Mouse (Mus musculus): Measurements from ENCODE around the gene Sytl3. TPM values are rescaled to one million over a fixed set of nuclear protein-coding genes. Genes with fewer than 3 reads are reported as not detected.
A peak's percentile ranks its signal among the peaks of the same experiment; 100 is the strongest.

The Sytl3 gene
- polyA plus RNA-seq, 1 experiment from 2014 or later, result 0.21 TPM

DNA sequence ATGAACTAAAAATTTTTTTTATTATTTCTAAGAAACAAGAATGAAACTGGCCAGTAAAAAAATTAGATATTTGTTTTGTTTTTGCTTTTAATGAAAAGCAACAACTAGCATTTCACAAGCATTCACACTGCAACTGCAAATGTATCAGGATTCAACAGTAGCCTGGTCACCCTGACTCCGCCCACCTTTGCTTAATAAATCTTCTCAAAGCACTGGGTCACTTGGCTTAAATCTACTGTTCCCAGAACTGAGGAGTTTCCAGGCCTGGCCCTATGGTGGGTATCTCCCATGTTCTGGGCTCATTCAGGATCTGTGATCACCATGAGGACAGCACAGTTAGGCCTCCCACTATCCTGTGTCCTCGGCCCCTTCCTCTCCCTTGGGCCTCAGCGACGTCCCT lies 105.8 kb downstream of the Sytl3 start:
- Histone ChIP-seq H3K4me3 (ENCODE audit: low read depth, low read length) (no peak overlapping the region), H3K4me1 (ENCODE audit: insufficient read depth) (peaks cover 23% of the 10 kb centered on the region), H3K9ac (replicated peaks) (no peak overlapping the region), H3K9me3 (ENCODE audit: low read length) (no peaks in the 10 kb centered on the region), H3K27me3 (ENCODE audit: insufficient read depth, low read length) (no peaks in the 10 kb centered on the region), H3K4me2 (ENCODE audit: low read depth, low read length) (no peak overlapping the region), H3K27ac (ENCODE audit: low read depth) (no peak overlapping the region), H3K36me3 (replicated peaks; ENCODE audit: insufficient read depth, low read length) (no peaks in the 10 kb centered on the region)
- TF ChIP-seq EP300 (IDR thresholded peaks at IDR 0.05; ENCODE audit: low read depth), result no peak
- TF ChIP-seq CTCF (IDR thresholded peaks at IDR 0.05; ENCODE audit: low read depth), result no peak
- DNase-seq (no peak), ATAC-seq (no peak)
- 85% methylated on average over 4 of the region's 4 CpGs for WGBS (ENCODE audit: insufficient replicate concordance)

DNA sequence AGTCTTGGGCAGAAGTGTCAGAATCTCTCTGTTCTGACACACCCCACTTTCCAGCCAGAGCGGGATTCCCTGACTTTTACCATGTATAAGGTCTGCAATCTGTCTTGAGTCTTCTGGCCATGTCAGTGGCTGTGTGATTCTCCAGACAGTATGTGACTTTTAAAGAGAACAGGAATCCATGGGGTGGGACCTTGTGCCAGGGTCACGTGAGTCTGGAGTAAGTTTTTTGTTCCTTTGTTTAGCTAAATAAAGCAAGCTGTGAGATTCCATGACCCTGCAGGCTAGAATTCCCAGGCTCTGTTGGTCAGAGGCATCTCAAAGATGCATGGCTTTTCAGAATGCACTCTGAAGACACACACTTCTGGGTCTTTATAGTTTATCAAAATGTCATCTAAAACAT lies 107.0 kb downstream of the Sytl3 start:
- Histone ChIP-seq H3K4me3 (ENCODE audit: low read depth, low read length) (no peak overlapping the region), H3K4me1 (ENCODE audit: insufficient read depth) (peaks cover 23% of the 10 kb centered on the region), H3K9me3 (ENCODE audit: low read length) (no peaks in the 10 kb centered on the region), H3K4me2 (ENCODE audit: low read depth, low read length) (no peak overlapping the region), H3K27ac (ENCODE audit: low read depth) (no peak overlapping the region), H3K27me3 (ENCODE audit: insufficient read depth, low read length) (no peaks in the 10 kb centered on the region), H3K36me3 (replicated peaks; ENCODE audit: insufficient read depth, low read length) (no peaks in the 10 kb centered on the region), H3K9ac (replicated peaks) (no peak overlapping the region)
- DNase-seq, result no peak
- no peak for ATAC-seq
- 72% methylated on average over 2 of the region's 2 CpGs for WGBS (ENCODE audit: insufficient replicate concordance)
- TF ChIP-seq EP300 (IDR thresholded peaks at IDR 0.05; ENCODE audit: low read depth) (no peak), CTCF (IDR thresholded peaks at IDR 0.05; ENCODE audit: low read depth) (no peak)

GRCm38 (mm10) chr17:6766823-6767222 lies 107.9 kb downstream of the Sytl3 start:
- H3K27ac ChIP-seq (ENCODE audit: low read depth), result no peak overlapping the region
- WGBS (ENCODE audit: insufficient replicate concordance), result 64% methylated on average over 4 of the region's 4 CpGs
- TF ChIP-seq EP300 (IDR thresholded peaks at IDR 0.05; ENCODE audit: low read depth) (no peak), CTCF (IDR thresholded peaks at IDR 0.05; ENCODE audit: low read depth) (no peak)

DNA sequence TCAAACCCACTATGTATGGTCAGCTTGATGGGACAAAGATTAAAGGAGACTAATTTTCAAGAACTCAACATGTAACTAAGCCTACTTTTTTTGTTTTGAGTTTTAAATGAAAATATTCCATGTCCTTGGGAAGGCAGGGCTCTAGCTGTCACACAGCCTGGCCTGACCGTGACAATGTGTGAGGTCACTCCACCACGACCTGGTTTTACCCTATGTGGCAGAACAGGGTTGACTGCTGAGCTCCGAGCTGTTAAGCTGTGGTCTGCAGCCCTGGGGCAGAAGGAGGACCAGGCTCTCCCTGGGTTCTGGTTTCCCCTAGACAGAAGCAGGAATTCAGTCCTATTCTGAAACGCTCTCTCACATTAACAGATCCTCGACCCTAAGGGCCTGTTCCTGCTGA lies 108.9 kb downstream of the Sytl3 start:
- ATAC-seq (peak; percentile 54; the same call in 1 of the 2 replicates), DNase-seq (no peak)
- WGBS (ENCODE audit: insufficient replicate concordance), result 45% methylated on average over 5 of the region's 5 CpGs
- Histone ChIP-seq H3K4me3 (ENCODE audit: low read depth, low read length) (no peak overlapping the region), H3K36me3 (replicated peaks; ENCODE audit: insufficient read depth, low read length) (no peaks in the 10 kb centered on the region), H3K4me1 (ENCODE audit: insufficient read depth) (peaks cover 18% of the 10 kb centered on the region), H3K9me3 (ENCODE audit: low read length) (no peaks in the 10 kb centered on the region), H3K9ac (replicated peaks) (no peak overlapping the region), H3K27me3 (ENCODE audit: insufficient read depth, low read length) (no peaks in the 10 kb centered on the region), H3K27ac (ENCODE audit: low read depth) (no peak overlapping the region), H3K4me2 (ENCODE audit: low read depth, low read length) (no peak overlapping the region)
- TF ChIP-seq CTCF (IDR thresholded peaks at IDR 0.05; ENCODE audit: low read depth) (no peak), EP300 (IDR thresholded peaks at IDR 0.05; ENCODE audit: low read depth) (no peak)

More at GRCm38 (mm10) chr17:6766823-6767222, 107.9 kb downstream of the Sytl3 start:
- H3K4me1 ChIP-seq (ENCODE audit: insufficient read depth), result peaks cover 23% of the 10 kb centered on the region
- no peaks in the 10 kb centered on the region for H3K27me3 ChIP-seq (ENCODE audit: insufficient read depth, low read length)
- H3K36me3 ChIP-seq (replicated peaks; ENCODE audit: insufficient read depth, low read length), result no peaks in the 10 kb centered on the region
- H3K9ac ChIP-seq (replicated peaks), result no peak overlapping the region
- DNase-seq (no peak), ATAC-seq (no peak)
- no peak overlapping the region for H3K4me3 ChIP-seq (ENCODE audit: low read depth, low read length)
- H3K9me3 ChIP-seq (ENCODE audit: low read length), result no peaks in the 10 kb centered on the region
- no peak overlapping the region for H3K4me2 ChIP-seq (ENCODE audit: low read depth, low read length)

DNA sequence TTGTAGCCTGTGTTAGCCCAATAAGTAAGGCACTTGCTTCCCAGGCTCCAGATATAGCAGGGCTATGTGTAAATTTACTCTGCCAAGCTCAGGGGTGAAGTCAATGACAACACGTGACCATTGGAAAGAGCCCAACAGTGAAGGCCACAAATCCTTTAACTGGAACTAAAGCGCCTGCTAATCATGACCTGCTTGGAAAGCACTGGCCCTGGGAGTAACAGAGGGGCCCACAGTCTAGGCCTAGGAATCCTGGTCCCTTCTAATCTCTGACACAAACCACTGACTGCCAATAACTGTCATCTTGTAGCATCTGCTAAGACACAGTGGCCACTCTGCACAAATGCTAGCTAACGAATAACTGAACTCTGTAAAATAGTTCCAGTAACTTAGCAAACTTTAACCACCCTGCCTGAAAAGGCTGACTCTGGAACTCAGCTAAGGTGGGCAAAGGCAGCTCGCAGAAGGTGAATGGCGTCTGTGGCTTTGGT lies 109.5 kb downstream of the Sytl3 start:
- no peak for TF ChIP-seq EP300 (IDR thresholded peaks at IDR 0.05; ENCODE audit: low read depth)
- TF ChIP-seq CTCF (IDR thresholded peaks at IDR 0.05; ENCODE audit: low read depth), result no peak
- no peak overlapping the region for H3K4me3 ChIP-seq (ENCODE audit: low read depth, low read length)
- no peaks in the 10 kb centered on the region for H3K9me3 ChIP-seq (ENCODE audit: low read length)
- peak overlapping the region; percentile 42 for H3K9ac ChIP-seq (replicated peaks)
- peak; percentile 64 for ATAC-seq
- no peak overlapping the region for H3K27ac ChIP-seq (ENCODE audit: low read depth)
- no peak for DNase-seq
- no peaks in the 10 kb centered on the region for H3K27me3 ChIP-seq (ENCODE audit: insufficient read depth, low read length)
- WGBS (ENCODE audit: insufficient replicate concordance), result 58% methylated on average over 5 of the region's 5 CpGs
- H3K4me1 ChIP-seq (ENCODE audit: insufficient read depth), result peaks cover 18% of the 10 kb centered on the region
- H3K4me2 ChIP-seq (ENCODE audit: low read depth, low read length), result no peak overlapping the region
- no peaks in the 10 kb centered on the region for H3K36me3 ChIP-seq (replicated peaks; ENCODE audit: insufficient read depth, low read length)

DNA sequence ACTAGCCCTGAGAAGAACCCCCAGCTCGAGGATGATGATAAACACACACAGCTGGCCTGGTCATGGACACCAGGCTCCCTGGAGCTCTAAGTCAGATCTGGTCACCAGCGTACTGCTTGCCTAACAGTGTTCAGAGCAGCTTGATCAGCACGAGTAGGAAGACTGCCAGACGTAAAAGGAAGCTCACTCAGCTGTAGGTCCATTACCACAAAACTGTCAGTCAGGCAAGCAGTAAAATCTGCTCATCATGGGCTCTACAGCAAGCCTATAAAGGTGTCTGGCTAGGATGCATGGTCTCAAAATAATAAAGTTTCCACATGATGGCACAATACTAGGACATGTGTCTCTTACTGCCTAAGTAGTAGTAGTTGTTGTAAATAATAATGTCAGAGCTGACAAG lies 110.7 kb downstream of the Sytl3 start:
- H3K4me3 ChIP-seq (ENCODE audit: low read depth, low read length), result no peak overlapping the region
- TF ChIP-seq EP300 (IDR thresholded peaks at IDR 0.05; ENCODE audit: low read depth), result no peak
- TF ChIP-seq CTCF (IDR thresholded peaks at IDR 0.05; ENCODE audit: low read depth), result no peak
- 34% methylated on average over 4 of the region's 4 CpGs for WGBS (ENCODE audit: insufficient replicate concordance)
- H3K36me3 ChIP-seq (replicated peaks; ENCODE audit: insufficient read depth, low read length), result no peaks in the 10 kb centered on the region
- no peak overlapping the region for H3K9ac ChIP-seq (replicated peaks)
- H3K27ac ChIP-seq (ENCODE audit: low read depth), result no peak overlapping the region
- H3K27me3 ChIP-seq (ENCODE audit: insufficient read depth, low read length), result no peaks in the 10 kb centered on the region
- H3K9me3 ChIP-seq (ENCODE audit: low read length), result no peaks in the 10 kb centered on the region
- no peak for ATAC-seq
- no peak for DNase-seq
- H3K4me1 ChIP-seq (ENCODE audit: insufficient read depth), result peaks cover 15% of the 10 kb centered on the region
- no peak overlapping the region for H3K4me2 ChIP-seq (ENCODE audit: low read depth, low read length)
